Mouse (Mus musculus) liver, embryonic 15.5 days (tissue): ENCODE measurements around the gene Pianp. TPM values are rescaled to one million over a fixed set of nuclear protein-coding genes. Genes with fewer than 3 reads are reported as not detected.
"Not testable (repeated sequence)": the region's sequence is repeated elsewhere in the genome, so short reads cannot be mapped to it uniquely, and the experiment has no call there.

Experiments used
- ATAC-seq: fragments of 200-750 bp; cut with Nextera tagmentation; 2 replicates; pipeline ENCODE4 v1.8.0; 2017; ENCODE audit warnings: moderate number of reproducible peaks, mild to moderate bottlenecking, moderate library complexity; ENCODE audit not compliant: insufficient read depth
- H3K27ac ChIP-seq: fragments of 300-500 bp; sonication (generic); replicated peaks from 2 replicates; pipeline ENCODE4 v1.5.1; 2015; ENCODE audit warnings: mild to moderate bottlenecking, inconsistent platforms
- H3K27me3 ChIP-seq: fragments of 300-500 bp; sonication (generic); 2 replicates; pipeline ENCODE4 v1.6.1; 2015; ENCODE audit warnings: mild to moderate bottlenecking, inconsistent platforms
- H3K36me3 ChIP-seq: fragments of 300-500 bp; sonication (generic); replicated peaks from 2 replicates; pipeline ENCODE4 v1.6.1; 2015; ENCODE audit warnings: moderate library complexity, mild to moderate bottlenecking, inconsistent platforms
- H3K4me1 ChIP-seq: fragments of 300-500 bp; sonication (generic); replicated peaks from 2 replicates; pipeline ENCODE4 v1.6.1; 2015; ENCODE audit warnings: inconsistent platforms
- H3K4me2 ChIP-seq: fragments of 300-500 bp; sonication (generic); 2 replicates; pipeline ENCODE4 v1.6.1; 2015; ENCODE audit warnings: moderate library complexity, mild to moderate bottlenecking, inconsistent platforms
- H3K4me3 ChIP-seq: fragments of 300-500 bp; sonication (generic); replicated peaks from 2 replicates; pipeline ENCODE4 v1.5.1; 2015; ENCODE audit warnings: mild to moderate bottlenecking, inconsistent platforms
- H3K9ac ChIP-seq: fragments of 300-500 bp; sonication (generic); 2 replicates; pipeline ENCODE4 v1.6.1; 2015; ENCODE audit warnings: moderate library complexity, mild to moderate bottlenecking, inconsistent platforms
- H3K9me3 ChIP-seq: fragments of 300-500 bp; sonication (generic); replicated peaks from 2 replicates; pipeline ENCODE4 v1.6.1; 2016; ENCODE audit warnings: inconsistent platforms
- WGBS: fragments of 180-500 bp; shearing (Covaris S2); methylation state at CpG from one replicate; pipeline ENCODE4 v1.1.7; 2015; ENCODE audit warnings: mixed read lengths; ENCODE audit not compliant: insufficient replicate concordance; 5-methylcytosine and 5-hydroxymethylcytosine counted together
- polyA plus RNA-seq: library from polyadenylated mRNA; unstranded; fragments of >200 nt; fragmentation: Nextera tagmentation; extraction: Ambion mirVana; gene quantifications from 2 replicates; pipeline ENCODE4 v1.2.1, GENCODE M21; 2015

Pianp gene
- polyA plus RNA-seq, 1 experiment from 2014 or later, result 0.07 TPM

- Histone ChIP-seq H3K4me3 (peak overlapping the region; percentile 97), H3K36me3 (peaks cover 28% of the 10 kb centered on the region), H3K4me2 (peak overlapping the region; percentile 92), H3K27ac (peak overlapping the region; percentile 96), H3K27me3 (peaks cover 12% of the 10 kb centered on the region), H3K9ac (peak overlapping the region; percentile 95), H3K9me3 (no peaks in the 10 kb centered on the region), H3K4me1 (peaks cover 40% of the 10 kb centered on the region)
- WGBS, result under 1% methylated on average over 33 of the region's 34 CpGs
- ATAC-seq, result peak; percentile 96
Measured at GRCm38 (mm10) chr6:125008586-125009128, 12.2 kb downstream of the Pianp start.

- 0% methylated on average over 3 of the region's 3 CpGs for WGBS
- peak within 1 kb of the TSS; percentile 92 for H3K4me2 ChIP-seq
- no peak for ATAC-seq
- H3K9ac ChIP-seq, result peak within 1 kb of the TSS; percentile 95
- peak within 1 kb of the TSS; percentile 96 for H3K27ac ChIP-seq
- peaks cover 9% of the 10 kb centered on the region; the same call in 1 of the 2 replicates for H3K27me3 ChIP-seq
- peaks cover 40% of the 10 kb centered on the region for H3K4me1 ChIP-seq
- H3K4me3 ChIP-seq, result peak within 1 kb of the TSS; percentile 97
- peaks cover 31% of the 10 kb centered on the region for H3K36me3 ChIP-seq
- H3K9me3 ChIP-seq, result no peaks in the 10 kb centered on the region
Measured at GRCm38 (mm10) chr6:125009129-125009180, 12.5 kb downstream of the Pianp start, which contains the start of gene Zfp384. Zfp384 (plus strand) TSS chr6:125009145.

GRCm38 (mm10) chr6:125009181-125010073 is 12.9 kb downstream of the Pianp start:
- Histone ChIP-seq H3K9me3 (no peaks in the 10 kb centered on the region), H3K4me1 (peaks cover 40% of the 10 kb centered on the region), H3K27ac (peak overlapping the region; percentile 96), H3K4me3 (peak overlapping the region; percentile 97), H3K9ac (peak overlapping the region; percentile 95), H3K27me3 (peaks cover 4% of the 10 kb centered on the region; the same call in 1 of the 2 replicates), H3K4me2 (peak overlapping the region; percentile 92), H3K36me3 (peaks cover 35% of the 10 kb centered on the region)
- WGBS, result under 1% methylated on average over 77 of the region's 78 CpGs
- ATAC-seq, result peak; percentile 88

GRCm38 (mm10) chr6:125017682-125018081 is 21.2 kb downstream of the Pianp start:
- Histone ChIP-seq H3K4me3 (no peak overlapping the region), H3K9ac (no peak overlapping the region), H3K4me1 (peaks cover 28% of the 10 kb centered on the region), H3K27me3 (no peaks in the 10 kb centered on the region), H3K36me3 (peaks cover 77% of the 10 kb centered on the region), H3K4me2 (no peak overlapping the region), H3K9me3 (no peaks in the 10 kb centered on the region), H3K27ac (peak overlapping the region; percentile 57)
- WGBS, result 58% methylated on average over 3 of the region's 3 CpGs
- ATAC-seq, result peak; percentile 84

- H3K9me3 ChIP-seq, H3K27me3 ChIP-seq, ATAC-seq, H3K9ac ChIP-seq, H3K4me3 ChIP-seq, H3K4me1 ChIP-seq, H3K27ac ChIP-seq, H3K4me2 ChIP-seq: not testable (repeated sequence)
- WGBS, result 47% methylated on average over 7 of the region's 9 CpGs
- peaks cover 89% of the 10 kb centered on the region for H3K36me3 ChIP-seq
Measured at GRCm38 (mm10) chr6:125030532-125030931, 34.0 kb downstream of the Pianp start.

- no peak for ATAC-seq
- Histone ChIP-seq H3K4me1 (no peaks in the 10 kb centered on the region), H3K36me3 (peaks cover 90% of the 10 kb centered on the region), H3K27ac (no peak overlapping the region), H3K9me3 (no peaks in the 10 kb centered on the region), H3K9ac (no peak overlapping the region), H3K4me2 (no peak overlapping the region), H3K27me3 (no peaks in the 10 kb centered on the region), H3K4me3 (no peak overlapping the region)
- WGBS, result 88% methylated on average over 16 of the region's 16 CpGs
Measured at GRCm38 (mm10) chr6:125031604-125032003, 35.1 kb downstream of the Pianp start.

- Histone ChIP-seq H3K27me3 (no peaks in the 10 kb centered on the region), H3K4me2 (peak overlapping the region; percentile 87), H3K4me3 (peak overlapping the region; percentile 78), H3K4me1 (peaks cover 33% of the 10 kb centered on the region), H3K9me3 (no peaks in the 10 kb centered on the region), H3K9ac (no peak overlapping the region), H3K36me3 (peaks cover 43% of the 10 kb centered on the region), H3K27ac (peak overlapping the region; percentile 64)
- 86% methylated on average over 4 of the region's 4 CpGs for WGBS
- ATAC-seq, result no peak
Measured at GRCm38 (mm10) chr6:125038666-125039065, 42.2 kb downstream of the Pianp start.

- peak overlapping the region; percentile 64 for H3K27ac ChIP-seq
- H3K4me1 ChIP-seq, result peaks cover 33% of the 10 kb centered on the region
- no peaks in the 10 kb centered on the region for H3K9me3 ChIP-seq
- peaks cover 43% of the 10 kb centered on the region for H3K36me3 ChIP-seq
- H3K4me3 ChIP-seq, result peak overlapping the region; percentile 78
- peak overlapping the region; percentile 7; the same call in 1 of the 2 replicates for H3K9ac ChIP-seq
- no peaks in the 10 kb centered on the region for H3K27me3 ChIP-seq
- no peak; the same call in 1 of the 2 replicates for ATAC-seq
- 8% methylated on average over 8 of the region's 8 CpGs for WGBS
- peak overlapping the region; percentile 87 for H3K4me2 ChIP-seq
Measured at GRCm38 (mm10) chr6:125039131-125039530, 42.6 kb downstream of the Pianp start.

GRCm38 (mm10) chr6:125039533-125040153 is 43.1 kb downstream of the Pianp start, which contains the start of gene Ing4:
Ing4 (plus strand) TSS chr6:125039760.
- Histone ChIP-seq H3K27me3 (no peaks in the 10 kb centered on the region), H3K4me1 (peaks cover 33% of the 10 kb centered on the region), H3K9me3 (no peaks in the 10 kb centered on the region), H3K4me2 (peak within 1 kb of the TSS; percentile 87), H3K4me3 (peak within 1 kb of the TSS; percentile 78), H3K36me3 (peaks cover 44% of the 10 kb centered on the region), H3K9ac (peak within 1 kb of the TSS; percentile 65), H3K27ac (peak within 1 kb of the TSS; percentile 64)
- under 1% methylated on average over 26 of the region's 26 CpGs for WGBS
- peak; percentile 93 for ATAC-seq

GRCm38 (mm10) chr6:125040221-125040620 is 43.7 kb downstream of the Pianp start:
- peak overlapping the region; percentile 78 for H3K4me3 ChIP-seq
- peak overlapping the region; percentile 65 for H3K9ac ChIP-seq
- no peaks in the 10 kb centered on the region for H3K9me3 ChIP-seq
- peaks cover 33% of the 10 kb centered on the region for H3K4me1 ChIP-seq
- H3K4me2 ChIP-seq, result peak overlapping the region; percentile 87
- no peaks in the 10 kb centered on the region for H3K27me3 ChIP-seq
- no peak for ATAC-seq
- H3K36me3 ChIP-seq, result peaks cover 44% of the 10 kb centered on the region
- WGBS, result 6% methylated on average over 7 of the region's 7 CpGs
- H3K27ac ChIP-seq, result peak overlapping the region; percentile 64

- 38% methylated on average over 7 of the region's 7 CpGs for WGBS
- Histone ChIP-seq H3K27me3 (no peaks in the 10 kb centered on the region), H3K4me3 (peak overlapping the region; percentile 78; the same call in 1 of the 2 replicates), H3K9me3 (no peaks in the 10 kb centered on the region), H3K4me2 (peak overlapping the region; percentile 87; the same call in 1 of the 2 replicates), H3K4me1 (peaks cover 33% of the 10 kb centered on the region), H3K9ac (no peak overlapping the region), H3K36me3 (peaks cover 43% of the 10 kb centered on the region), H3K27ac (0 out of 2 replicates have a peak overlapping the region, but pooled peaks have one; percentile 15)
- no peak for ATAC-seq
Measured at GRCm38 (mm10) chr6:125041047-125041446, 44.6 kb downstream of the Pianp start.
